Mouse (Mus musculus) layer of hippocampus, postnatal 25 days (tissue): Measurements from ENCODE around the gene Themis. TPM values are rescaled to one million over a fixed set of nuclear protein-coding genes. Genes with fewer than 3 reads are reported as not detected.

Source experiments
- DNase-seq, 2 experiments: peaks; one replicate each; pipeline ENCODE4 v3.0.0; 2022; ENCODE audit warnings: mixed read lengths in 2 of 2, low spot score in 1 of 2; ENCODE audit errors: extremely low spot score in 1 of 2
- total RNA-seq, 2 experiments: library from RNA; stranded (reverse); gene quantifications; 2 replicates each; pipeline ENCODE4 v1.2.3; 2021

Gene Themis
- total RNA-seq, 2 experiments from 2014 or later = not detected

DNA sequence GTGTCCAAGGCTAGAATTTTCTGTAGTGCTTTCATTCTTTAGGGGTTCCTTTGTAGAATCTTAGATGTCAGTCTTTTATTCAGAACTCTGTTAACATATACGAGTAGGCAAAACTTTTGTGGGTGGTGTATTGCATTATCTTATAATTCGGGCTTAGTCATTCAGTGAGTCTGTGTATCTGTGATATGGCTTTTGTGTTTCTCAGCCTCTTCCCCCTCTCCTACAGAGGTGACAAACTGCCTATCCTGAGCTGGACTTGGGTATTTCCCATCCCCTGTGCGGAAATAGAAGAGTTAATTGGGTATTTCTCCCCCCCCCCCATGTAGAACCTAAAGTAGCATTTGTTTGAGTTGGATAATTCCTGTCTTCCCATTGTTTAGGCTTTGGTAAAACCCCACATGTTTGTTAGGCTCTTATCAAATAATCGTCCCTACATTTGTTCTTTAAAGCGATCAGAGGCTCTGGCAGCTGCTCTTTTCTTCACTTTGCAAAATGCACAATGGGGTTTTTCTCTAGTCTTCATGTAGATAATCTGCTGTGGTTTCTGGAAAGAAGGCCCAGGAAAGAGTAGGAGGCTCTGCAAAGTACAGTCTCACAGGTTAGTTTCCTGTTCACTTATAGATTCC is 108.7 kb downstream of the Themis start:
- no peak for DNase-seq

- DNase-seq = no peak
Observed at GRCm38 (mm10) chr10:28799469-28799868, 131.3 kb downstream of the Themis start.

DNA sequence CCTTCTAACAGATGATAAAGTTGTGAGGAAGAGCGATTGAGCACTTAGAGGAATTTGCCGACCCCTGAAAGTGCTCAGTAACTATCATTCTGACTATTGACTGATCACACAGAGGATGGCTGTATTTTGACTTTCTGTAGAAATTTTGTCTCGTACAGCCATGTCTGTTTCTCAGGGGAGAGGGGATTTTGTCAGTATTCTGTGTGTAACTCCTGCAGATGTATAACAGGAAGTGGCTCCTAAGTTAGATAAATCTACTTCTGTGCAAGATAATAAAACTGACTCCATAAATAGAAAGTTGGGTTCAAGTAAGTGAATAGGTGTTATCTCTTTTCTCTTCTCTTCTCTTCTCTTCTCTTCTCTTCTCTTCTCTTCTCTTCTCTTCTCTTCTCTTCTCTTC is 137.0 kb downstream of the Themis start:
- DNase-seq = no peak

GRCm38 (mm10) chr10:28811928-28812570 is 143.9 kb downstream of the Themis start:
- no peak for DNase-seq

DNA sequence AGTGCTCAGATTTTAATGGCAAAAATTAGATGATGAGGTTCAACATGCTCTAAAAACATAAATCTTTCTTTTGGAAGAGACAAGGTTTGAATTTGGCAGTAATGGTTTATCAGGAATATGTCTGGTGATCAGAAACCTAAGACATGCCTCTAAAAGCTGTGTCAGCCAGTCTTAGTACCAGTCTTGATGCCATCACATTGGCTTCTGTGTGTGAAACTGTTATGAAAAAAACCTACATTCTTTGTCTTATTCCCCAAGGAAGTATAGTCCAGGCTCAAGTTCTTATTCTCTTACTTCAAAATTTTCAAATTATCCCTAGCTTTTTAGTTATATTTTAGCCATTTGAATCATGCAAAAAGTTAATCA is 144.4 kb downstream of the Themis start:
- DNase-seq = no peak

DNA sequence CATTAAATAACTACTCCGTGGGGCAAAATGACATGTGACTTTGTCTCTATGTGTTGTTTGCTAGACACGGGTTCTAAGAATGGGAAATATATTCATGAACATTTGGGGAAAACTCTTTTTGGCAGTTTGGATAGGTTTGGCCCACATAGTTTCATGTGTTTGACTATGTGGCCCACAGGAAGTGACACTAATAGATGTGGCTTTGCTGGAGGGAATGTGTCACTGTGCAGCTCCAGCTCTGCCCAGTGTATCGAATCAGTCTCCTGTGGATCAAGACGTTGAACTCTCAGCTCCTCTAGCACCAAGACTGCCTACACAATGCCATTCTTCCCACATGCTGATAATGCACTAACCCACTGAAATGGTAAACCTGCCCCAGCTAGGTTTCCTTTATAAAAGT is 148.0 kb downstream of the Themis start:
- DNase-seq = no peak

DNA sequence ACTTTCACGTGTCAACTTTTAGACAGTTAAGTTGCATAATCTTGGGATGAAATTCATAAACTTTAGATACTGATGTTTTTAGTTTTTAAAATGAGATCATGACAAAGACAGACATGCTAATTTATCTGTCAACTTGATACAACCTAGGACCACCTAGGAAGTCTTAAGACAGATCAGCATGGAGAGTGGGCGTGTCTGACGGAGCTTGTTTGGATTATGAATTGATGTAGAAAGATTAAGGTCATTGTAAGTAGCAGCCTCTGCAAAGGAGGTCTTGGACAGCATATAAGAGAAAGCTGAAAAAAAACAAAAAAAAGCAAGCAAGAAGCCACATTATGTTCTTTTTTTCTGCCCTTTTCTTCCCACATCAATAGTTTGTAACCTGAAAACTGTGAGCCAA is 154.2 kb downstream of the Themis start:
- DNase-seq = no peak

GRCm38 (mm10) chr10:28842605-28843004 is 174.4 kb downstream of the Themis start:
- no peak for DNase-seq

GRCm38 (mm10) chr10:28843755-28844717 is 175.9 kb downstream of the Themis start:
- DNase-seq = peak; percentile 22 to 59

GRCm38 (mm10) chr10:28856154-28856553 is 188.0 kb downstream of the Themis start:
- DNase-seq = no peak

- DNase-seq = no peak
Observed at GRCm38 (mm10) chr10:28870580-28871354, 202.6 kb downstream of the Themis start.

DNA sequence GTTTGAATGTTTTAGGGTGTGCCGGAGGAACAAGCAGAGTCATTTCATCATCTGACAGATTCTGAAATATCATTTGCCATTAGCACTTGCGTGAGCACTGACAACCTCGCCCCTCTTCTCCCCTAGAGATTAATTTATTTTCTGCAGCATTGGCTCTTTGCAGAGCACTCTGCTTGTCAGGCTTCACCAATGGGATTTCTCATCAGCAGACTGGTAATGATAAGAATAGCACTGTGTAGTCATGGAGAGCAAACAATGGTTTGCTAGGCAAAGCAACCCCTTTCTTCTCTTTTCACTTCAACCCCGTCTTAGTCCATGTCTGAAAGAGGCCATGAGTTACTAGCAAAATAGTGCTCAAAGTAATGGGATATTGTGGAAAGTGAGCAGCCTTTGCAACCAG is 206.4 kb downstream of the Themis start:
- no peak for DNase-seq

- DNase-seq = no peak
Observed at GRCm38 (mm10) chr10:28887643-28888042, 219.5 kb downstream of the Themis start.

- DNase-seq = no peak
Observed at GRCm38 (mm10) chr10:28890886-28891285, 222.7 kb downstream of the Themis start.

DNA sequence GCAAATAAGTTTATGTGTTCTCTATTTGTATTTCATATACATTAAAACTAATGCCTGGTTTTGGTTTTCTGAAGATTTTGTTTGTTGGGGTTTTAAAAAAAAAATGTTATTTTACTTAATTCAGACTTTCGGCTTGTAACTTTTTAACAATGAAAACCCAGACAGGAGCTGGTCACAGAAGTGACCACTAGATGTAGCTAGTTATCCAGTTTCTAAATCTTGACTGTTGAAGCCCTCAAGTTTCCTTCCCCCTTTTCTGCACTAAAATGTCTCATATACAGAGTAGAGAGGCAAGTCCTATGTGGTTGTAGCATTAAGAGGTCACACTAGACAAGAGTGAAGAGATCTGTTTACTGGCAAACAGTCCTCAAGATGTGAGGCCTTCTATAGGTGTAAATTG is 230.2 kb downstream of the Themis start:
- DNase-seq = no peak
